Mouse (Mus musculus): ENCODE data around the gene Vmn1r79.
"Not testable (repeated sequence)": the region's sequence is repeated elsewhere in the genome, so short reads cannot be mapped to it uniquely, and the experiment has no call there.

Gene Vmn1r79

DNA sequence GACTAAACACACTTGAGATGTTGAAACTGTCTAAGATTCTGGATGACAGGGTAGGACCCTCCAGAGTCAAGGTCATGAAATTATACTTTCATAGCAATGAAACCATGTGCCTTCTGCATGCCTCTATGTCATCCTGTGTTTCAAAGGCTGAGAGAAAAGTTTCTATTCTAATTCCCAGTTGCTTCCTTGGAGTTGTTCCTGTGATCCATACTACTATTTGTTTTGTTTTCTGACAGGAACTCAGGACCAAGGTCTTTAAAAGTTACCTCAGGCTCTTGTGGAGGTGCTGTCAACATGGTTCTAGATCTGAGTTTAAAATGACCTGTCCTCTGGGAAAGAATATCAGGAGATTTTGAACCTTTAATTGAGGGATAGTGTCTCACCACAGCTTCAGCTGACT is at the start of gene Vmn1r79:
Vmn1r79 (plus strand) TSS at position 301 of the 400 bp plus-strand sequence.
- DNase-seq (ENCODE audit: low spot score in 2 of 2): not testable (repeated sequence)

- DNase-seq (ENCODE audit: low spot score in 2 of 2): no peak
These were observed 21.1 kb upstream of the Vmn1r79 start, which contains the start of gene Vmn1r78 for GRCm38 (mm10) chr7:12149957-12150356. Vmn1r78 (plus strand) TSS chr7:12150257.

DNA sequence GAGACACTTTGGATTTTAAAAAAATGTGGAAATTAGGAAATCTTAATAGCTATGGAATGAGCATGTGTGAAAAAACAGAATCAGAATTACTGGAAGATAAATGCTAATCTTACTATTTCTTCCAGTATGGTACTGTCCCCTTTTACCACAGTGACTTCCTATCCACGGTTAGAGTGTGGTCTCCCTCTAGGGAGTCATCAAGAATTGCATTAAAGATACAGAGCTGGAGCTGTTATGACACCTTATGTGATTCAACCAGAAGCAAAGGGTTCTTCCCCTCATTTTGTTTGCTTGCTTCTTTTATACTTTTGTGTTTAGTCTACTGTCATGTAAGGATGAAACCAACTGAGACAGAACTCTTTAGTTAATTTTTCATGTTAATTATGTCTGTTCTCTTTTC is 14.6 kb upstream of the Vmn1r79 start:
- DNase-seq (ENCODE audit: low spot score in 2 of 2): not testable (repeated sequence)

GRCm38 (mm10) chr7:12172926-12173325 is 1.8 kb downstream of the Vmn1r79 start:
- not testable (repeated sequence) for DNase-seq (ENCODE audit: low spot score in 2 of 2)

GRCm38 (mm10) chr7:12188986-12189385 is 17.9 kb downstream of the Vmn1r79 start, which contains the start of gene Vmn1r80:
Vmn1r80 (plus strand) TSS chr7:12189286.
- no peak for DNase-seq (ENCODE audit: low spot score in 2 of 2)

DNA sequence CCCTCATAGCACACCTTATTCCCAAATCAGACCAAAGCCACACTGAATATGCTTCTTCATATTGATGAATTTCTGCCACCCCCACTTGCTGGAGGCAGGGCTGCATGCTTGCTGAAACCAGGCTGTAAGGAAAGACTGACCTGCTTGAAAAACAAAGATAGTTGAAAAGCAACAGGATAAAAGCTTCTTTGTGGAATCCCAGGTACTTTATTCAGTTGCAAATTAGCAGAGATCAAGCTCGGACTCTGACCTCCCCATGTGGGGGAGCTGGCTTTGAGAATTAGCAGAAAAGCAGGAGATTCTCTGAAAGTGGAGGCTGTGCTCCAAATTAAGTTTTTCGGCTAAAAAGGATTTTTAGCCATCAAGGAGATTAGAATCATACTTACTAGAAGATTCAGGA is 33.1 kb downstream of the Vmn1r79 start:
- no peak for DNase-seq (ENCODE audit: low spot score in 2 of 2)

All from spleen, postnatal 36 days (tissue).